Mouse (Mus musculus): Measurements from ENCODE around the gene Gramd1b. TPM values are rescaled to one million over a fixed set of nuclear protein-coding genes. Genes with fewer than 3 reads are reported as not detected.

The Gramd1b gene
- polyA plus RNA-seq, 1 experiment, result 5.4 TPM

- no peak overlapping the region for H3K4me3 ChIP-seq (ENCODE audit: insufficient read depth, low read depth, low read length)
- H3K4me1 ChIP-seq (ENCODE audit: control insufficient read depth, insufficient read depth, insufficient read length, low read length), result no peaks in the 10 kb centered on the region
- no peak overlapping the region for H3K27ac ChIP-seq (replicated peaks; ENCODE audit: low read depth, low read length)
Observed at GRCm38 (mm10) chr9:40374052-40374451, 157.1 kb downstream of the Gramd1b start.

- H3K4me1 ChIP-seq (ENCODE audit: control insufficient read depth, insufficient read depth, insufficient read length, low read length), result no peaks in the 10 kb centered on the region
- H3K4me3 ChIP-seq (ENCODE audit: insufficient read depth, low read depth, low read length), result no peak overlapping the region
- H3K27ac ChIP-seq (replicated peaks; ENCODE audit: low read depth, low read length), result no peak overlapping the region
Observed at GRCm38 (mm10) chr9:40370151-40370550, 161.0 kb downstream of the Gramd1b start.

GRCm38 (mm10) chr9:40366795-40367194 is 164.4 kb downstream of the Gramd1b start:
- no peak overlapping the region for H3K27ac ChIP-seq (replicated peaks; ENCODE audit: low read depth, low read length)
- no peaks in the 10 kb centered on the region for H3K4me1 ChIP-seq (ENCODE audit: control insufficient read depth, insufficient read depth, insufficient read length, low read length)
- H3K4me3 ChIP-seq (ENCODE audit: insufficient read depth, low read depth, low read length), result no peak overlapping the region

GRCm38 (mm10) chr9:40364312-40364711 is 166.9 kb downstream of the Gramd1b start:
- no peak overlapping the region for H3K4me3 ChIP-seq (ENCODE audit: insufficient read depth, low read depth, low read length)
- no peaks in the 10 kb centered on the region for H3K4me1 ChIP-seq (ENCODE audit: control insufficient read depth, insufficient read depth, insufficient read length, low read length)
- H3K27ac ChIP-seq (replicated peaks; ENCODE audit: low read depth, low read length), result no peak overlapping the region

- H3K4me3 ChIP-seq (ENCODE audit: insufficient read depth, low read depth, low read length), result no peak overlapping the region
Observed at GRCm38 (mm10) chr9:40361970-40362369, 169.2 kb downstream of the Gramd1b start.

GRCm38 (mm10) chr9:40358408-40358896 is 172.7 kb downstream of the Gramd1b start:
- no peak overlapping the region for H3K4me3 ChIP-seq (ENCODE audit: insufficient read depth, low read depth, low read length)
- H3K4me1 ChIP-seq (ENCODE audit: control insufficient read depth, insufficient read depth, insufficient read length, low read length), result no peaks in the 10 kb centered on the region
- no peak overlapping the region for H3K27ac ChIP-seq (replicated peaks; ENCODE audit: low read depth, low read length)

More at GRCm38 (mm10) chr9:40361970-40362369, 169.2 kb downstream of the Gramd1b start:
- no peaks in the 10 kb centered on the region for H3K4me1 ChIP-seq (ENCODE audit: control insufficient read depth, insufficient read depth, insufficient read length, low read length)
- no peak overlapping the region for H3K27ac ChIP-seq (replicated peaks; ENCODE audit: low read depth, low read length)

- no peak overlapping the region for H3K4me3 ChIP-seq (ENCODE audit: insufficient read depth, low read depth, low read length)
- no peak overlapping the region for H3K27ac ChIP-seq (replicated peaks; ENCODE audit: low read depth, low read length)
- H3K4me1 ChIP-seq (ENCODE audit: control insufficient read depth, insufficient read depth, insufficient read length, low read length), result no peaks in the 10 kb centered on the region
Observed at GRCm38 (mm10) chr9:40356768-40357446, 174.3 kb downstream of the Gramd1b start.

GRCm38 (mm10) chr9:40356368-40356767 is 174.8 kb downstream of the Gramd1b start:
- H3K4me3 ChIP-seq (ENCODE audit: insufficient read depth, low read depth, low read length), result no peak overlapping the region
- H3K4me1 ChIP-seq (ENCODE audit: control insufficient read depth, insufficient read depth, insufficient read length, low read length), result no peaks in the 10 kb centered on the region
- no peak overlapping the region for H3K27ac ChIP-seq (replicated peaks; ENCODE audit: low read depth, low read length)

- no peak overlapping the region for H3K27ac ChIP-seq (replicated peaks; ENCODE audit: low read depth, low read length)
- no peaks in the 10 kb centered on the region for H3K4me1 ChIP-seq (ENCODE audit: control insufficient read depth, insufficient read depth, insufficient read length, low read length)
- H3K4me3 ChIP-seq (ENCODE audit: insufficient read depth, low read depth, low read length), result no peak overlapping the region
Observed at GRCm38 (mm10) chr9:40355406-40355805, 175.8 kb downstream of the Gramd1b start.

GRCm38 (mm10) chr9:40353596-40353995 is 177.6 kb downstream of the Gramd1b start:
- H3K27ac ChIP-seq (replicated peaks; ENCODE audit: low read depth, low read length), result no peak overlapping the region
- no peak overlapping the region for H3K4me3 ChIP-seq (ENCODE audit: insufficient read depth, low read depth, low read length)
- no peaks in the 10 kb centered on the region for H3K4me1 ChIP-seq (ENCODE audit: control insufficient read depth, insufficient read depth, insufficient read length, low read length)

GRCm38 (mm10) chr9:40350640-40351039 is 180.5 kb downstream of the Gramd1b start:
- Histone ChIP-seq H3K4me3 (ENCODE audit: insufficient read depth, low read depth, low read length) (no peak overlapping the region), H3K4me1 (ENCODE audit: control insufficient read depth, insufficient read depth, insufficient read length, low read length) (no peaks in the 10 kb centered on the region), H3K27ac (replicated peaks; ENCODE audit: low read depth, low read length) (no peak overlapping the region)

GRCm38 (mm10) chr9:40350052-40350451 is 181.1 kb downstream of the Gramd1b start:
- H3K4me3 ChIP-seq (ENCODE audit: insufficient read depth, low read depth, low read length), result no peak overlapping the region
- H3K27ac ChIP-seq (replicated peaks; ENCODE audit: low read depth, low read length), result no peak overlapping the region
- no peaks in the 10 kb centered on the region; the same call in 1 of the 2 replicates for H3K4me1 ChIP-seq (ENCODE audit: control insufficient read depth, insufficient read depth, insufficient read length, low read length)

GRCm38 (mm10) chr9:40349554-40349953 is 181.6 kb downstream of the Gramd1b start:
- Histone ChIP-seq H3K27ac (replicated peaks; ENCODE audit: low read depth, low read length) (no peak overlapping the region), H3K4me1 (ENCODE audit: control insufficient read depth, insufficient read depth, insufficient read length, low read length) (no peaks in the 10 kb centered on the region; the same call in 1 of the 2 replicates), H3K4me3 (ENCODE audit: insufficient read depth, low read depth, low read length) (no peak overlapping the region)

GRCm38 (mm10) chr9:40348714-40349233 is 182.4 kb downstream of the Gramd1b start:
- Histone ChIP-seq H3K4me3 (ENCODE audit: insufficient read depth, low read depth, low read length) (no peak overlapping the region), H3K4me1 (ENCODE audit: control insufficient read depth, insufficient read depth, insufficient read length, low read length) (no peaks in the 10 kb centered on the region; the same call in 1 of the 2 replicates), H3K27ac (replicated peaks; ENCODE audit: low read depth, low read length) (no peak overlapping the region)

- peak overlapping the region; percentile 34; the same call in 1 of the 2 replicates for H3K4me3 ChIP-seq (ENCODE audit: insufficient read depth, low read depth, low read length)
- H3K4me1 ChIP-seq (ENCODE audit: control insufficient read depth, insufficient read depth, insufficient read length, low read length), result no peaks in the 10 kb centered on the region; the same call in 1 of the 2 replicates
- no peak overlapping the region for H3K27ac ChIP-seq (replicated peaks; ENCODE audit: low read depth, low read length)
Observed at GRCm38 (mm10) chr9:40346232-40346984, 184.8 kb downstream of the Gramd1b start.

Measured in brown adipose tissue, adult 24 weeks (tissue).